Mouse (Mus musculus) forebrain, embryonic 13.5 days (tissue): ENCODE results near the gene Akap13. TPM values are rescaled to one million over a fixed set of nuclear protein-coding genes. Genes with fewer than 3 reads are reported as not detected.

ENCODE experiments used
- ATAC-seq: fragments of 200-750 bp; cut with Nextera tagmentation; 2 replicates; pipeline ENCODE4 v1.8.0; 2017
- H3K27ac ChIP-seq: fragments of 300-500 bp; sonication (generic); 2 replicates; pipeline ENCODE4 v1.5.1; 2015; ENCODE audit warnings: inconsistent platforms, mild to moderate bottlenecking, moderate library complexity
- H3K27me3 ChIP-seq: fragments of 300-500 bp; sonication (generic); 2 replicates; pipeline ENCODE4 v1.6.1; 2015; ENCODE audit warnings: mild to moderate bottlenecking, inconsistent platforms
- H3K36me3 ChIP-seq: fragments of 300-500 bp; sonication (generic); 2 replicates; pipeline ENCODE4 v1.6.1; 2015; ENCODE audit warnings: mild to moderate bottlenecking, inconsistent platforms; ENCODE audit not compliant: poor library complexity, severe bottlenecking
- H3K4me1 ChIP-seq: fragments of 300-500 bp; sonication (generic); 2 replicates; pipeline ENCODE4 v1.6.1; 2015; ENCODE audit warnings: inconsistent platforms
- H3K4me2 ChIP-seq: fragments of 300-500 bp; sonication (generic); 2 replicates; pipeline ENCODE4 v1.6.1; 2015; ENCODE audit warnings: inconsistent platforms, mild to moderate bottlenecking, moderate library complexity
- H3K4me3 ChIP-seq: fragments of 300-500 bp; sonication (generic); 2 replicates; pipeline ENCODE4 v1.5.1; 2015; ENCODE audit warnings: mild to moderate bottlenecking, inconsistent platforms
- H3K9ac ChIP-seq: fragments of 300-500 bp; sonication (generic); 2 replicates; pipeline ENCODE4 v1.6.1; 2015; ENCODE audit warnings: mild to moderate bottlenecking, inconsistent platforms
- H3K9me3 ChIP-seq: fragments of 300-500 bp; sonication (generic); replicated peaks from 2 replicates; pipeline ENCODE4 v1.6.1; 2016; ENCODE audit warnings: inconsistent platforms
- WGBS: fragments of 180-500 bp; shearing (Covaris S2); methylation state at CpG from one replicate; pipeline ENCODE4 v1.1.7; 2015; 5-methylcytosine and 5-hydroxymethylcytosine counted together
- polyA plus RNA-seq: library from polyadenylated mRNA; unstranded; fragments of >200 nt; fragmentation: Nextera tagmentation; extraction: Ambion mirVana; gene quantifications from 2 replicates; pipeline ENCODE4 v1.2.1, GENCODE M21; 2015

Gene Akap13
- polyA plus RNA-seq, 1 experiment from 2014 or later, result 15.2 TPM

DNA sequence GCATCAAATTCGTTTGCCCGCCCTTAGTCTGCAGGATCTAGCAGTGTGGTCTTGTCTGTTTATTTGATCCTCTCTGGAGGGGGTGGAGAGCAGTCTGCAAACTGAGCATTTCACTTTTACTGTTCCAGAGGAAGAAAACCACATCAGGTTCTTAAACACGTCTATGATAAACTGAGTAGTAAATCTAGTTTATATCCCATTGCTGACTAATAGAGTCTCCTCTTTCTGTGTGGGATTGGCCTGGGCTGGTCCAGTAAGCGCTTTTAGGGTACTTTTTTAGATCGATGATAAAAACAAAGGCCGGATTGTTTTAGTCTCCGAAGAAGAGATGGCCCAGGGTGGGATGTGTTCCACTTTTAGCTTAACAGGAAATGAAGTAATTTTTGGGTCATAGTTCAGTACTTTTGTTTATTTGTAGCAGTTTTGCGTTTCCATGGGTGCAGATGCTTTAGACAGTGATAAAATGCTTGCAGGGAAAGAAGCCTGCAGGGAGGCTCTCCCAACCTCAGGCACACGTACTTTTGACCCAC, 119.9 kb downstream of the Akap13 start:
- Histone ChIP-seq H3K27ac (no peak overlapping the region), H3K4me3 (no peak overlapping the region), H3K9ac (no peak overlapping the region), H3K4me1 (0 out of 2 replicates have a peak, but pooled peaks cover 3% of the 10 kb centered on the region), H3K27me3 (no peaks in the 10 kb centered on the region), H3K9me3 (no peaks in the 10 kb centered on the region), H3K36me3 (0 out of 2 replicates have a peak, but pooled peaks cover 5% of the 10 kb centered on the region), H3K4me2 (no peak overlapping the region)
- no peak for ATAC-seq
- 63% methylated on average over 9 of the region's 9 CpGs for WGBS

- 0 out of 2 replicates have a peak, but pooled peaks cover 3% of the 10 kb centered on the region for H3K4me1 ChIP-seq
- no peaks in the 10 kb centered on the region for H3K9me3 ChIP-seq
- WGBS, result 90% methylated on average over 1 of the region's 1 CpGs
- ATAC-seq, result no peak
- no peak overlapping the region for H3K4me3 ChIP-seq
- H3K4me2 ChIP-seq, result no peak overlapping the region
- no peak overlapping the region for H3K9ac ChIP-seq
- H3K36me3 ChIP-seq, result 0 out of 2 replicates have a peak, but pooled peaks cover 5% of the 10 kb centered on the region
- no peak overlapping the region for H3K27ac ChIP-seq
- no peaks in the 10 kb centered on the region for H3K27me3 ChIP-seq
These were observed 120.7 kb downstream of the Akap13 start for GRCm38 (mm10) chr7:75575800-75576585.

DNA sequence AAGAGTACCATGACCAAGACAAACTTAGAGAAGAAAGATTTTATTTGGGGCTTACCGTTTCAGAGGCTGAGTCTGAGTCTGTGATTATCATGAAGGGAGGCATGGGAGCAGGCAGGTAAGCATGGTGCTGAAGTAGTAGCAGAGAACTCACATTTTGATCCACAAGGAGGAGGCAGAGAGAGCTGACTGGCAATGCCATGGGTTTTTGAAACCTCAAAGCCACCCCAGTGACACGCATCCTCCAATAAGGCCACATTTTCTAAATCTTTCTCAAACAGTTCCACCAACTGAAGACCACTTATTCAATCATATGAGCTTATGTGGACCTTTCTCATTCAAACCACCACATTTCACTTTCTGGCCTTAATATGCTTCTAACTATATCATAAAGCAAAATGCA, 121.5 kb downstream of the Akap13 start:
- Histone ChIP-seq H3K4me2 (no peak overlapping the region), H3K9ac (no peak overlapping the region), H3K4me3 (no peak overlapping the region), H3K4me1 (0 out of 2 replicates have a peak, but pooled peaks cover under 1% of the 10 kb centered on the region), H3K27me3 (no peaks in the 10 kb centered on the region), H3K36me3 (0 out of 2 replicates have a peak, but pooled peaks cover 5% of the 10 kb centered on the region), H3K9me3 (no peaks in the 10 kb centered on the region), H3K27ac (no peak overlapping the region)
- ATAC-seq, result no peak
- 96% methylated on average over 2 of the region's 2 CpGs for WGBS

DNA sequence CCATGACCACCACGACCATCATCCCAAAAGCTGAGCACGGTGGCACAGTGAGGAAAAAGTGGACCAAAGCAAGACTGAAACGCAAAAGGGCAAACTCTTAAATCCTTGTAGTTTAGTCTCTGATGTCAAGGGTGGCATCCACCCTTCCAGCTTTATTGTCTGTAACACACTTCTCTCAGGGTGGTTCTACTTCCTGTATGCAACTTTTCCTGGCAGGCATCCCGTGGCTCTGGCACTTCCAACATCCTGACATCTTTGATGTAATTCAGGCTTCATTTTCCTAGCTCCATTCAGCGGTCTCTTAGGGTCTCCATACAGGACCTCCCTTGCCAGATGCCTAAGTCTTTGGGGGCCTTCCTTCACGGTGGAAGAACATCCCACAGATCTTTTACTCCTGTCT, 122.0 kb downstream of the Akap13 start:
- Histone ChIP-seq H3K4me2 (no peak overlapping the region), H3K9me3 (no peaks in the 10 kb centered on the region), H3K4me1 (no peaks in the 10 kb centered on the region), H3K9ac (no peak overlapping the region), H3K4me3 (no peak overlapping the region), H3K27me3 (no peaks in the 10 kb centered on the region), H3K27ac (no peak overlapping the region), H3K36me3 (0 out of 2 replicates have a peak, but pooled peaks cover 5% of the 10 kb centered on the region)
- WGBS, result 88% methylated on average over 6 of the region's 6 CpGs
- ATAC-seq, result no peak

- H3K9ac ChIP-seq, result no peak overlapping the region
- no peaks in the 10 kb centered on the region for H3K9me3 ChIP-seq
- no peaks in the 10 kb centered on the region for H3K27me3 ChIP-seq
- no peak overlapping the region for H3K27ac ChIP-seq
- 90% methylated on average over 4 of the region's 4 CpGs for WGBS
- no peaks in the 10 kb centered on the region for H3K4me1 ChIP-seq
- no peak overlapping the region for H3K4me2 ChIP-seq
- 0 out of 2 replicates have a peak, but pooled peaks cover 5% of the 10 kb centered on the region for H3K36me3 ChIP-seq
- no peak overlapping the region for H3K4me3 ChIP-seq
- ATAC-seq, result no peak
These were observed 123.3 kb downstream of the Akap13 start for GRCm38 (mm10) chr7:75578647-75579046.

- Histone ChIP-seq H3K36me3 (0 out of 2 replicates have a peak, but pooled peaks cover 5% of the 10 kb centered on the region), H3K27ac (no peak overlapping the region), H3K4me2 (no peak overlapping the region), H3K4me1 (no peaks in the 10 kb centered on the region), H3K4me3 (no peak overlapping the region), H3K9me3 (no peaks in the 10 kb centered on the region), H3K27me3 (no peaks in the 10 kb centered on the region), H3K9ac (no peak overlapping the region)
- WGBS, result 94% methylated on average over 4 of the region's 4 CpGs
- no peak for ATAC-seq
These were observed 126.8 kb downstream of the Akap13 start for GRCm38 (mm10) chr7:75582091-75582490.

DNA sequence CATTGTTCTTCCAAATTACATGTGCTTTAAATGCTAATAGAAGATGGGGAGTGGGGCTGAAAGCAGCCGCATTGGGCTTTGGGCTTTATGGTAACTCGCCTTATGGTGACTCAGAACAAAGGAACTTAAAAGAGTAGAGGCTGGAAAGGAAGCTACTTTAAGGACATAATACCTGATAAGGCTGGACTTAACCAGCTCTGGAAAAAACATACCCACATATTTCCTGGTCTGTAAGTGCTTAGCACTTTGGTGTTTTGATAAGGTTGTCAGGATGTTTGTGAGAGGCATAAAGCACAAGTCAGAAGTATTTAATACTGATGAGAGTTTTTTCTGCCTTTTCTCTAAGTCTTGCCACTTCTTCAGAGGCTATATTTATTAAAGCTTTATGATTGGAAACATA, 128.8 kb downstream of the Akap13 start:
- H3K4me2 ChIP-seq, result no peak overlapping the region
- no peaks in the 10 kb centered on the region for H3K9me3 ChIP-seq
- 0 out of 2 replicates have a peak, but pooled peaks cover 5% of the 10 kb centered on the region for H3K36me3 ChIP-seq
- H3K27me3 ChIP-seq, result no peaks in the 10 kb centered on the region
- no peak overlapping the region for H3K27ac ChIP-seq
- H3K4me1 ChIP-seq, result no peaks in the 10 kb centered on the region
- ATAC-seq, result no peak
- no peak overlapping the region for H3K9ac ChIP-seq
- WGBS, result 91% methylated on average over 2 of the region's 2 CpGs
- no peak overlapping the region for H3K4me3 ChIP-seq

DNA sequence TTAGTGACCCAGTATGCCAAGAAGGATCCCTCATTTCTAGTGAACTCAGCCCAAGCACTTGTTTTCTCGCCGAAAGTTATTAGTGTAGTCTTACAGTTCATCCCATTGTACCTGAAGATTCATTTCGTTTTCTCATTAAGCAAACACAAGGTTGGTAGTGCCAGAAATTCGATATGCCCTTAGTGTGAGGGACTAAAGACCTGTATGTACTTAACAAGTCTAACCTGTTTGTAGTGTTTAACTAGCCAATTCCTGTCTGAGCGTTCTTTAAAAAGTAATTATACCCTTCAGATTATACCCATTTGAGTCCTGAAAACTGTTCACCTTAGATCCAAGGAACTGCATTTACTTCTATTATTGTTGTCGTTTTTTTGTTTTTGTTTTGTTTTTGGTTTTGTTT, 130.1 kb downstream of the Akap13 start:
- no peak overlapping the region for H3K4me3 ChIP-seq
- no peak overlapping the region for H3K4me2 ChIP-seq
- H3K9me3 ChIP-seq, result no peaks in the 10 kb centered on the region
- H3K4me1 ChIP-seq, result no peaks in the 10 kb centered on the region
- no peaks in the 10 kb centered on the region for H3K27me3 ChIP-seq
- no peak overlapping the region for H3K27ac ChIP-seq
- no peak overlapping the region for H3K9ac ChIP-seq
- H3K36me3 ChIP-seq, result no peaks in the 10 kb centered on the region
- ATAC-seq, result no peak
- WGBS, result 87% methylated on average over 6 of the region's 6 CpGs

DNA sequence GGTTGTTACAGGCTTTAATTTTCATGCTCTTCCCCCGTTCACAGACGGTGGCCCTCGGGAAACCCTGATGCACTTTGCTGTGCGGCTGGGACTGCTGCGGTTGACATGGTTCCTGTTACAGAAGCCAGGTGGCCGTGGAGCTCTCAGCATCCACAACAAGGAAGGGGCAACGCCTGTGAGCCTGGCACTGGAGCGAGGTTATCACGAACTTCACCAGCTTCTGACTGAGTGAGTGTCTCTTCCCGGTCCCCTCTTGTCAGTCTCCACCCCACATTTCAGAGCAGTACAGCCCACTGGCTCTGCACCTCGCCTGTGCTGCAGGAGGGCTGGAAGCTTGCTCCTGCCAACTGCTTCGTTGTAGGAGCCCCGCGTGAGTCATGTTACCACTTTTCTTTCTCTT, 130.8 kb downstream of the Akap13 start:
- ATAC-seq, result no peak
- no peaks in the 10 kb centered on the region for H3K9me3 ChIP-seq
- H3K27me3 ChIP-seq, result no peaks in the 10 kb centered on the region
- no peak overlapping the region for H3K4me3 ChIP-seq
- WGBS, result 87% methylated on average over 14 of the region's 14 CpGs
- H3K27ac ChIP-seq, result no peak overlapping the region; the same call in 1 of the 2 replicates
- no peaks in the 10 kb centered on the region for H3K36me3 ChIP-seq
- no peak overlapping the region for H3K9ac ChIP-seq
- no peak overlapping the region for H3K4me2 ChIP-seq
- H3K4me1 ChIP-seq, result no peaks in the 10 kb centered on the region

DNA sequence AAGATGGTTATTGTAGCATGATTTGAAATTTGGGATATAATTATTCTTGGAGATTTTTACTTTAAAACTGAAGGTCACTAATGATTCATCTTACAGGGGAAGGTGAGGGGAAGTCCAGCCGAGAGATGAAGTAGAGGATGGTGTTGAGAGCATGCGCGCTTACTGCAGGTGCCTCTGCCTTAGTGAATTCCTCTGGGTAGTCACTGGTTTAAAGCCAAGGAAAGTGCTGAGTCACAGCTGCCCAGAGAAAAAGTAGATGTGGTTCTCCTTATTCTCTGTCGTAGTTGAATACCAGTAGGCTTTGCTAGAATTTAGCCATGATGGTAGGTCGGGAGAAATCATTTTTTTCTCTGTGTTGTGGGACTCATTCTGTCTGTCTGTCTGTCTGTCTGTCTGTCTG, 132.4 kb downstream of the Akap13 start:
- no peak for ATAC-seq
- Histone ChIP-seq H3K9ac (no peak overlapping the region), H3K4me2 (no peak overlapping the region), H3K4me3 (no peak overlapping the region), H3K27me3 (no peaks in the 10 kb centered on the region), H3K27ac (no peak overlapping the region), H3K4me1 (no peaks in the 10 kb centered on the region), H3K9me3 (no peaks in the 10 kb centered on the region), H3K36me3 (no peaks in the 10 kb centered on the region)
- WGBS, result 87% methylated on average over 5 of the region's 5 CpGs

- ATAC-seq, result no peak
- no peaks in the 10 kb centered on the region for H3K36me3 ChIP-seq
- WGBS, result 94% methylated on average over 8 of the region's 8 CpGs
- no peak overlapping the region for H3K9ac ChIP-seq
- no peak overlapping the region for H3K4me2 ChIP-seq
- H3K27me3 ChIP-seq, result no peaks in the 10 kb centered on the region
- no peak overlapping the region for H3K27ac ChIP-seq
- no peak overlapping the region for H3K4me3 ChIP-seq
- no peaks in the 10 kb centered on the region for H3K9me3 ChIP-seq
- H3K4me1 ChIP-seq, result no peaks in the 10 kb centered on the region
These were observed 134.1 kb downstream of the Akap13 start for GRCm38 (mm10) chr7:75589304-75589973.

- no peak overlapping the region for H3K4me3 ChIP-seq
- no peak overlapping the region for H3K27ac ChIP-seq
- no peak for ATAC-seq
- no peak overlapping the region for H3K9ac ChIP-seq
- H3K4me1 ChIP-seq, result no peaks in the 10 kb centered on the region
- no peaks in the 10 kb centered on the region for H3K36me3 ChIP-seq
- WGBS, result 84% methylated on average over 1 of the region's 1 CpGs
- H3K4me2 ChIP-seq, result no peak overlapping the region
- H3K27me3 ChIP-seq, result no peaks in the 10 kb centered on the region
- H3K9me3 ChIP-seq, result no peaks in the 10 kb centered on the region
These were observed 136.6 kb downstream of the Akap13 start for GRCm38 (mm10) chr7:75591961-75592360.
